Mouse (Mus musculus) thymus, postnatal 10 days (tissue): ENCODE results near the gene Scaf8.

Source experiments
- DNase-seq, 2 experiments: peaks; one replicate each; pipeline ENCODE4 v3.0.0; 2021; ENCODE audit warnings: low spot score in 2 of 2

Scaf8 gene

DNA sequence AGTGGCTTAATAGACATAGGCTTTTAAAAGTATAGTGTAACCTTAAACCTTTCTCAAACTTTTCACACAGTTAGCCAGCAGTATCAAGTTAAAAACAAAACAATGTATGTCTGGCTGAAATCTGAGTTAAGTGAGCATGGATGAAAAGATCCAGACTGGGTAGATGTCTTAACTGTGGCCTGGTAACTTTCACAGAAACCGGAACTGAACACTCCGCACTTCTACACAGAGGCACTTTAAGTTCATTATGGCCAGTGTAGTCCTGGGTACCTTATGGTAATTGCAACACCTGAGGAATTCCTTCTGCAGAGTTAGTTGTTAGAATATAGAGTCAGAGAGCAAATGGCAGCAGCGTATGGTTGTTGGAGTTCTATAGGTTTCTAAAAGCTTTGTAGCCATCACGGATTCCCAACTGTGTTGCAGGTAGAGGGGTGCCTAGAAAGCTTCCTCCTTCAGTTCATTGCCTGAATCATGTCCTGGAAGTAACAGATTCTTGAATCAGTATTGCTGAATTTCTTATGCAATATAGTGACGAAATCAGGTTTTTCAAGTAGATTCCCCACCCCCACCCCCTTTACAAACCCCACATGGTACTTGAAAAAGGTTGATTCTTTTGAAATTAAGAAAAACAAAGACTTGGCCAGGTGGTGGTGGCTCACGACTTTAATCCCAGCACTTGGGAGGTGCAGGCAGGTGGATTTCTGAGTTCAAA lies 92.9 kb downstream of the Scaf8 start:
- DNase-seq: no peak

GRCm38 (mm10) chr17:3208471-3208870 lies 93.7 kb downstream of the Scaf8 start:
- DNase-seq: no peak

GRCm38 (mm10) chr17:3209581-3209980 lies 94.8 kb downstream of the Scaf8 start:
- DNase-seq: no peak

DNA sequence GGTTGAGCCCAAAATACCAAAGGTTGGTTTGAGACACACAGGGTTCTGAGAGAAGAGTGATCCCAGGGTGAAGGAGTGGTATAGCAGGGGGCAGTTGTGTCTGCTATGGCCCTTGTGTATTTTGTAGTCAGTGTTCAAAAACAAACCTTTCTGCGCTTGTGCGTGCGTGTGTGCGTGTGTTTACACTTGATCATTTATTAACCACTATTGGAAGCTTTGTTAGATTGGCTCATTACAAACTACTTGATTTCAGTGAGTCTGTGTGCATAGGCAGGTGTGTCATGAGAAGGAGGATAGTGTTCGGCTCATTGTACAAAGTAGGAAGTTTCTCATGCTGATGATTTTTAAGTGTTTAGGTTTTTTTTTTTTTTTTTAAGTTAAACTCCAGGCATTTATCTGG lies 95.4 kb downstream of the Scaf8 start:
- no peak for DNase-seq

DNA sequence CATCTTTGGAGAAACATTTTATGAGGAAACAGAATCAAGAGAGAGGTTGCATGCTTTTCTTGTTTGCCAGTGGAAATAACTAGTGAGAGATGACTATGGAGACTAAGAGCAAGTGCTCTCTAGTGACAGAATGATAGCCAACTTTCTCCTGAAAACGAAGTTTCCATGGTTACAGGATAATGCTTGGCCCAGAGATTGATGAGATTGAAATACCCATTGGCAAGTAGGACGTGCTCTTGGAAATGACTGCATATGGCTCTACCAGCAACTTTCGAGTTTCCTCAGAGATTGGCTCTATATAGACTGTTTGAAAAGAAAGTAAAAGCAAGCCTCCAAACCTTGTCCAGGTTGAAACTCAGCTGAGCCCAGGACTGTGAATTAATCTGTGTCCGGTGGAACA lies 97.3 kb downstream of the Scaf8 start:
- no peak for DNase-seq

GRCm38 (mm10) chr17:3212886-3213285 lies 98.1 kb downstream of the Scaf8 start:
- no peak for DNase-seq

DNA sequence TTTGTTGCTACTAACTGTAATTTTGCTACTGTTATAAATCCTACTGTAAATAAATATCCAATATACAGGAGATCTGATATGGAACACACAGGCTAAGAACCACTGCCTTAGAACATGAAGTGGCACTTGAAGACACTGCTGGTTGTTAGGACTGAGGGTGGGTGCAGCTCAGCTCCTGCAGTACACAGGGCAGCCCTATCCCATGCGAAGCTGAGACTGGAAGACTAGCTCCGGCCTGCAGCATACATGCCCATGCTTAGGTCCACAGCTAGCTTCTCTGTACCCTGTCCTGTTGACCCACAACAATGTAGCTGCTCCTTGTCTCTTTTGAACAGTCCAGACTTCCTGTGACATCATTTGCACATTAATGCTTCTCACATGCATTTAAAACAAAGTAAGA lies 100.1 kb downstream of the Scaf8 start:
- DNase-seq: no peak

- no peak for DNase-seq
These were observed 102.3 kb downstream of the Scaf8 start for GRCm38 (mm10) chr17:3217023-3217422.

- DNase-seq: no peak
These were observed 103.6 kb downstream of the Scaf8 start for GRCm38 (mm10) chr17:3218364-3218763.

- DNase-seq: no peak
These were observed 104.1 kb downstream of the Scaf8 start for GRCm38 (mm10) chr17:3218916-3219315.

DNA sequence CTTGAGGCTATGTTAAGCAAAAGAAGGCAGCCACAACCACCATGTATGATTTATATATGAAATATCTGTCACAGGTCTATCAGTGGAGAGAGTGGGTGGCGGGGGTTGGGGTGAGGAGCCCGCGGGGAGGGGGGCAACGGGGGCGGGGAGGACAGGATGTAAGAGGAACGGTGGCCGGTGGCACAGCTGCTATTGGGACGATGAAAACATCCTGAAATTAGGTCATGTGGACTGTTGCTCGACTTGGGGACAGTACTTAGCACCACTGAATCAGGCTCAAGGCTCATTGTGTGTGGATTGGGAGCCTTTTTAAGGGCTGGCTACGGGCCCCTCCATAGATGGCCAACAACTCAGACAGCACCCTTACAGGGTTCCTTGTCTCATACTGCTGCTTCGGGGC lies 105.4 kb downstream of the Scaf8 start:
- no peak for DNase-seq

DNA sequence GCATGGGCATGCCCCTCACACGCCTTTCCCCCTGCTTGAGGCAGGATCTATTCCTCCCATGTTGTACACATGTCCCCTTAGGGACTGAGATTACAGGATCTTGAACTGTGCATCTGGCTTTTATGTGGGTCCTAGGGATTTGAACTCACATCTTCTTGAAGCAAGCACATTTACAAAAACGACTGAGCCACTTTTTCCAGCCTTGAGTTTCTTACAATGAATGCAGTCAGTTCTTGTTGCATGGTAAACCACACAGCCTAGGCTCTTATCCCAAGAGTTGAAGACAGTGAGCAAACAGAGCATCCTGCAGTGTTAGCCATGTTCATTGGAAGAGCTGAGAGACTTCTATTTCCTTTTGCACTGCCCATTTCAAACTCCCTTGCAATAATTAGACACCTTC lies 108.3 kb downstream of the Scaf8 start:
- no peak for DNase-seq

DNA sequence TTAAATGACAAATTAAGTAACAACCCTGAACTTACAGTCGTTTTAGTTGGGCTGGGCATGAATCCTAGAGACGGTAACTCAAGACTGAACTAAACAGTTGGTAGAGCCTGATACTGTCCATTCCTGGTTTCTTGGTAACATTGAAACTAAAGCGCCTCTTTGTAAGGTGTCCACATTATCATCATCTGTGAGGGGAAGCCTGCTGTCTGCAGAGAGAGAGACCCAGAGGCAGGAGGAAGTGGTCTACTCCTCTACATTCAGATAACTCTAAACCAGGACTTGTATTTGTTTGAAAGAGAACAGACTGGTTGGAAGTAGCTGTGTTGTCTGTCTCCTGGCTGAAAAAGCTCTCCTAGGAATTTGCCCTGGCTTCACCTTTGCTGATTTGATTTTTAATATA lies 108.9 kb downstream of the Scaf8 start:
- DNase-seq: no peak

- peak; percentile 80 to 91 for DNase-seq
These were observed 109.8 kb downstream of the Scaf8 start for GRCm38 (mm10) chr17:3224383-3225106.

DNA sequence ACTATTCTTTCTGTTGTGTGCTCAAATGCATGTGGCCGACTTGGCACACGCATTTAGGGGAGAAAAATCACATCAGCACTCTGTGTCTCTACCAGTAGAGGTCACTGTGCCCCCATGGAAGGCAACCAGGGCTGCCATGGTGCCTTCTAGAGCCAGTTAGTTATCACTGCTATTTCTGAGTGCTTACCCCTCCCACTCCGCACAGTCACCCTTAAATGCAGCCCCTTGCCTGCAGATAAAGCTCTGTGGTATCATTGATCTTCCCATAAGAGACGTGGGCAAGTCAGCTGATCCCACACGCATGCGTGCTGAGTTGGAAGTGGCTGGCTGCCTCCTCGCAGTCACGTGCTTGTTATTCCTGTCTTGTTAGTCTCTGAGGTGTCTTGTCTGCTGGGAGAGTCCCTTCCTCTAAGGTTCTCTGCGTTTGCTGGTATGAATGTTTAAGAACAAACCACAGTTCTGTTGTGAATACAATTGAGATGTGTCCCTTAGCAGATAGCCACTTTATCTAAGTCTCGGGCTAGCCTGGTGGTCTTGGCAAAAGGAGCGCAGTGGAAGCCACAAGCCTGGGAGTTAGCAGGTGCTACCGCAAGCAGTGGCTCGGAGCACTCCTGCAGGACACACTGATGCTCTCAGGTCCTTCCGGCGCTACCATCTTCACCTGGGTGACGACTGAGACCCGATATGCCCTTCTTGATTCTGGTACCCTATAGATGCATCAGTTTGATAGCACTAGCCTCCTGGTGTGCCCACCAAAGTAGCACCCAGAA lies 115.6 kb downstream of the Scaf8 start:
- DNase-seq: peak in 1 of 2 experiments; percentile 45

DNA sequence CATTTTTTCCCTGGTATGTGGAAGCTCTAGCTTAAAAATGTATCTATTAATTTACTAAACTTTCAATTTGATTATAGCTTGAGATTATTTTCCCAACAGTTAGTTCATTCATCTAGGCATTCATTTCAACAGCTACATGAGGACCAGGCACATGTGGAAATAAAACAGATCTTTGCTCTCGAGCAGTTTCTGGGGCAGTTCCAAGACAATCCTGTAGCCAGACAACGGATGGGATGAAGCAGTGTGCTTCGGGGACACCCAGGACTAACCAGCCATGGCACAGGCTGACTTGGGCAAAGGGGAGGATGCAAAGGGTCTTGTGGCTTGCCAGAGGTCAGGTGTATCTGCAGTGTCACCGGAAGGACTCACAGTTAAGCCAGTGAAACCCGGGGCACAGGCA lies 117.9 kb downstream of the Scaf8 start:
- no peak for DNase-seq

GRCm38 (mm10) chr17:3243672-3244071 lies 128.9 kb downstream of the Scaf8 start:
- no peak for DNase-seq

GRCm38 (mm10) chr17:3244881-3245739 lies 130.3 kb downstream of the Scaf8 start:
- DNase-seq: no peak

DNA sequence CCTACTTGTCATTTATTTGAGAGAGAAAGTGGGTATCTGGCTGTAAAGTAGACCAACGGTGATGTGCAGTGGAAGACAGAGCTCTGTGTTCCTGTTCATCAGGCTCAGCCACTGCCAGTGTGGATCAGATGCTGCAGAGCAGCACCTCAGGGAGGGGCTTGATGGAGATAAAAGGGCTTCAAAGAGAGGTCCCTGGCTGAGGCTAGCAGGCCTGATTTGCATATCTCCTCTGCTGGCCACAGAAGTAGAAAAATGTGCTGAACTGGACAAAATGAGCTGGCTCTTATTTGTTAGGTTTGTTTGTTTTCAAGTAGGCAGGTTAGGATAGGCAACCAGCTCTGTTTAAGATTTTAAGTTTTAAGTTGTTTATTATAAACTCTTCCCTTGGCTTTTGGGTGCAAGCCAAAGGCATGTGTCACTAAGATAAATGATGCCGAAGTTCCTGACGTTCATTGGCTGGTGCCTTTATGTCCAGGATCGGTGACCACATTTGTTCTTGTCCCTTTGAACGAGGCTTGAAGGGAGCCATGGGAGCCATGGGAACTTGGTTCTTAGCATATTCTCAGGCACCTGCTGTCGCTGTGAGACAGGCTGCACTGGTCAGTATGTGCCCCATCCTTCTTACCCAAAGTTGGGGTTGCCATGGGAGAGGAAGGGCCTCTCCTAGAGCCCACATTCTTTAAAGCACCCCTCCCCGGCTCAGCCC lies 132.0 kb downstream of the Scaf8 start:
- no peak for DNase-seq
